Mouse (Mus musculus) bone marrow macrophage, adult 2 months (primary cell): ENCODE measurements around the gene Fgfr2.

Source experiments
- CTCF ChIP-seq: IDR thresholded peaks from 2 replicates; pipeline ENCODE4 v1.5.1; 2012; ENCODE audit warnings: low read depth, mild to moderate bottlenecking, low read length, moderate library complexity
- POLR2A ChIP-seq: IDR thresholded peaks from 2 replicates; pipeline ENCODE4 v1.6.1; 2012; ENCODE audit warnings: mild to moderate bottlenecking, low read depth, low read length, borderline replicate concordance

DNA sequence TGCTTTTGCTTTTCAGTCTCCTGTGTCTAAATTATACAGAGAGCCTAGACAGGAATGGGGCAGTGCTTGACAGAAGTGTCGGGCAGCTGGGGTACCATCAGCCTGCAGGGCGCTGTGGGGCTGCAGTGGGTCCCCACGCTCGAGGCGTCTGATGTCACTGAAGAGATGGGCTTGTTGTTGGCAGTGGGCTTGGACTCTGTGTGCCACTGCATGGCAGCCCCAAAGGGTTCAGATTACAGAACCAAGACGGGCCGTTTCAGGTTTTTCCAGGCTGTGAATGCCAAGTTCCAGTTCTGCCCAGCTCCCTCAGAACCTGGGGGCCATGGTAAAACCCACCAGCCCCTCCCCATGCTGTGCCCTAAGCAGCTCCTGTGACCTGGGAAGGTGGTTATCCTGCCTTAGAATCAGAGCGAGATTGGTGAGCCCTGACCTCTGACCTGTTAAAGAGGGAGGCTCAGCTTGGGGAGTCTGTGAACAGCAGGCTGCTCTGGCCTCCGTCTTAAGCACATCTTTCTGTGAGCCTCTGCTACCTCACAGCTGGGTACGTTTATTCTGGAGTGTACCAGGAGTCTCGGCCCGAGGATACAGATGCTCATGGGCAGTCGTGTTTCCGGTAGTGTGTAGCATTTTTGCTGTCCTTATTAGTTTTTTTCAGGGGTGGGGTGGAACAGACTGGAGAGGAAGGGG, 465.6 kb downstream of the Fgfr2 start:
- no peak for TF ChIP-seq CTCF
- no peak for TF ChIP-seq POLR2A
